Mouse (Mus musculus) erythroblast, adult 5-6 weeks (primary cell): ENCODE measurements around the gene Gm13420. TPM values are rescaled to one million over a fixed set of nuclear protein-coding genes. Genes with fewer than 3 reads are reported as not detected.
"Not testable (repeated sequence)": the region's sequence is repeated elsewhere in the genome, so short reads cannot be mapped to it uniquely, and the experiment has no call there.

Source experiments
- ATAC-seq: replicated peaks from 2 replicates; pipeline ENCODE4 v1.8.0; 2016; ENCODE audit warnings: moderate number of reproducible peaks, mild to moderate bottlenecking, moderate TSS enrichment, inconsistent platforms; ENCODE audit not compliant: poor library complexity, low FRiP score, severe bottlenecking
- total RNA-seq, 2 experiments: library from RNA; stranded (forward) in 1 of 2; stranded (reverse) in 1 of 2; fragments of 150-400 nt in 1 of 2; fragments of 200-764, 138-1000 nt in 1 of 2; gene quantifications; 2 replicates each; pipeline versions ENCODE4 v1.2.3 to v1.2.4; 2015 to 2017; ENCODE audit warnings: low replicate concordance in 2 of 2

Gm13420 gene
- total RNA-seq, 2 experiments from 2014 or later: not detected

GRCm38 (mm10) chr2:29741207-29741606, 10.3 kb downstream of the Gm13420 start:
- no peak for ATAC-seq

- ATAC-seq: no peak
These were observed 12.1 kb downstream of the Gm13420 start for GRCm38 (mm10) chr2:29739368-29739767.

- no peak for ATAC-seq
These were observed 12.7 kb downstream of the Gm13420 start for GRCm38 (mm10) chr2:29738799-29739198.

GRCm38 (mm10) chr2:29737209-29737925, 14.1 kb downstream of the Gm13420 start:
- ATAC-seq: no peak

- ATAC-seq: no peak
These were observed 15.8 kb downstream of the Gm13420 start for GRCm38 (mm10) chr2:29735708-29736107.

GRCm38 (mm10) chr2:29733348-29733747, 18.1 kb downstream of the Gm13420 start:
- ATAC-seq: no peak

GRCm38 (mm10) chr2:29732559-29732958, 18.9 kb downstream of the Gm13420 start:
- ATAC-seq: no peak

GRCm38 (mm10) chr2:29731545-29731944, 19.9 kb downstream of the Gm13420 start:
- ATAC-seq: no peak

- no peak for ATAC-seq
These were observed 22.0 kb downstream of the Gm13420 start for GRCm38 (mm10) chr2:29729500-29729899.

GRCm38 (mm10) chr2:29724664-29725365, 26.7 kb downstream of the Gm13420 start:
- ATAC-seq: no peak

- no peak for ATAC-seq
These were observed 28.4 kb downstream of the Gm13420 start for GRCm38 (mm10) chr2:29723132-29723531.

GRCm38 (mm10) chr2:29718581-29718980, 32.9 kb downstream of the Gm13420 start:
- no peak for ATAC-seq

GRCm38 (mm10) chr2:29716691-29717090, 34.8 kb downstream of the Gm13420 start:
- no peak for ATAC-seq

- ATAC-seq: no peak
These were observed 35.3 kb downstream of the Gm13420 start for GRCm38 (mm10) chr2:29716143-29716542.

GRCm38 (mm10) chr2:29714127-29714526, 37.4 kb downstream of the Gm13420 start:
- no peak for ATAC-seq

- ATAC-seq: no peak
These were observed 38.0 kb downstream of the Gm13420 start for GRCm38 (mm10) chr2:29713501-29713900.

- ATAC-seq: no peak
These were observed 39.6 kb downstream of the Gm13420 start for GRCm38 (mm10) chr2:29711877-29712276.

GRCm38 (mm10) chr2:29711038-29711437, 40.4 kb downstream of the Gm13420 start:
- ATAC-seq: no peak

- not testable (repeated sequence) for ATAC-seq
These were observed 43.3 kb downstream of the Gm13420 start for GRCm38 (mm10) chr2:29708209-29708608.

GRCm38 (mm10) chr2:29707731-29708130, 43.8 kb downstream of the Gm13420 start:
- ATAC-seq: no peak
